Mouse (Mus musculus) C2C12 (cell line): ENCODE results near the gene Aff1.

ENCODE experiments used
- CTCF ChIP-seq: IDR thresholded peaks from one replicate; pipeline ENCODE4 v1.5.1; 2011; ENCODE audit not compliant: control insufficient read depth, insufficient read depth, insufficient read length
- MYOD1 ChIP-seq: IDR thresholded peaks from one replicate; pipeline ENCODE4 v1.6.1; 2011; ENCODE audit warnings: low read depth; ENCODE audit not compliant: control insufficient read depth, insufficient read length

- TF ChIP-seq CTCF (no peak), MYOD1 (no peak)
Measured at GRCm38 (mm10) chr5:103664932-103665331, 27.2 kb upstream of the Aff1 start.
